Mouse (Mus musculus) embryonic facial prominence, embryonic 15.5 days (tissue): ENCODE results near the gene Susd3. TPM values are rescaled to one million over a fixed set of nuclear protein-coding genes. Genes with fewer than 3 reads are reported as not detected.

ENCODE experiments used
- ATAC-seq: fragments of 200-750 bp; cut with Nextera tagmentation; 2 replicates; pipeline ENCODE4 v1.8.0; 2017; ENCODE audit warnings: low read depth, moderate TSS enrichment; ENCODE audit not compliant: insufficient number of reproducible peaks, low FRiP score, low TSS enrichment
- H3K27ac ChIP-seq: fragments of 300-500 bp; sonication (generic); replicated peaks from 2 replicates; pipeline ENCODE4 v1.5.1; 2015; ENCODE audit warnings: mild to moderate bottlenecking, inconsistent platforms
- H3K27me3 ChIP-seq: fragments of 300-500 bp; sonication (generic); 2 replicates; pipeline ENCODE4 v1.6.1; 2015; ENCODE audit warnings: inconsistent platforms
- H3K36me3 ChIP-seq: fragments of 300-500 bp; sonication (generic); 2 replicates; pipeline ENCODE4 v1.6.1; 2015; ENCODE audit warnings: mild to moderate bottlenecking, inconsistent platforms
- H3K4me1 ChIP-seq: fragments of 300-500 bp; sonication (generic); 2 replicates; pipeline ENCODE4 v1.6.1; 2015; ENCODE audit warnings: inconsistent platforms
- H3K4me2 ChIP-seq: fragments of 300-500 bp; sonication (generic); replicated peaks from 2 replicates; pipeline ENCODE4 v1.6.1; 2015; ENCODE audit warnings: mild to moderate bottlenecking, inconsistent platforms
- H3K4me3 ChIP-seq: fragments of 300-500 bp; sonication (generic); replicated peaks from 2 replicates; pipeline ENCODE4 v1.5.1; 2015; ENCODE audit warnings: mild to moderate bottlenecking, inconsistent platforms
- H3K9ac ChIP-seq: fragments of 300-500 bp; sonication (generic); 2 replicates; pipeline ENCODE4 v1.6.1; 2015; ENCODE audit warnings: inconsistent platforms
- H3K9me3 ChIP-seq: fragments of 300-500 bp; sonication (generic); replicated peaks from 2 replicates; pipeline ENCODE4 v1.6.1; 2016; ENCODE audit warnings: inconsistent platforms
- WGBS: fragments of 180-500 bp; shearing (Covaris S2); methylation state at CpG from one replicate; pipeline ENCODE4 v1.1.7; 2015; 5-methylcytosine and 5-hydroxymethylcytosine counted together
- polyA plus RNA-seq: library from polyadenylated mRNA; unstranded; fragments of >200 nt; fragmentation: Nextera tagmentation; extraction: Ambion mirVana; gene quantifications from 2 replicates; pipeline ENCODE4 v1.2.1, GENCODE M21; 2015

Susd3 gene
- polyA plus RNA-seq, 1 experiment from 2014 or later, result 3.7 TPM

DNA sequence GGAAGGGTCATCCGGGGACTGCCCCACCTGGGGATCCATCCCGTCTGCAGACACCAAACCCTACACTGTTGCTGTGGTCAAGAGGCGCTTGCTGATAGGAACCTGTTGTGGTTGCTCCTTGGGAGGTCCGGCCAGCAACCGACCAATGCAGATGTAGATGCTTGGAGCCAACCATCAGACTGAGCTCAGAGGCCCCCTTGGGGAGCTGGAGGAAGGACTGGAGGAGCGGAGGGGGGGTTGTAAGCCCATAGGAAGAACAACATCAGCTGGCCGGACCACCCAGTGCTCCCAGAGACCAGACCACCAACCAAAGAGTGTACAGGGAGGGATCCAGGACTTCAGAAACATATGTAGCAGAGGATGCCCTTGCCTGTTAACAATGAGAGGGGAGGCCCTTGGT lies 39.2 kb downstream of the Susd3 start:
- Histone ChIP-seq H3K4me1 (peaks cover 25% of the 10 kb centered on the region), H3K9ac (no peak overlapping the region)
- 57% methylated on average over 7 of the region's 7 CpGs for WGBS

DNA sequence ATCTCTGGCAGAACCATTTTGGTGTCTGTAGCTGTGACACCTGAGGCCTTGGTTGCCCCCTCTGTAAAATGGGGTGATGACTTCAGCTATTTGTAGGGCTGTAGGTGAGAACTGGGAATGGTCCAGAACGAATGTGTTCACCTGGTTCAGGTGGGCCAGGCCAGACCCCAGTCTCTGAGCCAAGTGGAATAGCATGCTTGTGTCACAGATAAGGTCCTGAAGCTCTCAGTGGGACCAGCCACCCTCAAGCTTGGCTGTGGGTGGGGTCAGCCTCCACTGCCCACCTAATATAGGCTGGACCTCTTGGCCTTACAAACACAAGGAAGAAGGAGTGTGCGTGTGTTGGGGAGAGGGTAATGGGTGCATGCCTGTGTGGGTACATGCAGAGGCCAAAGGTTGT lies 42.2 kb downstream of the Susd3 start:
- Histone ChIP-seq H3K36me3 (peaks cover 35% of the 10 kb centered on the region; the same call in 1 of the 2 replicates), H3K4me3 (no peak overlapping the region), H3K4me2 (no peak overlapping the region), H3K27ac (no peak overlapping the region), H3K4me1 (peaks cover 6% of the 10 kb centered on the region; the same call in 1 of the 2 replicates), H3K9me3 (no peaks in the 10 kb centered on the region), H3K9ac (no peak overlapping the region), H3K27me3 (no peaks in the 10 kb centered on the region)
- no peak for ATAC-seq
- 94% methylated on average over 2 of the region's 2 CpGs for WGBS

More for the DNA sequence above, 39.2 kb downstream of the Susd3 start:
- H3K27me3 ChIP-seq, result no peaks in the 10 kb centered on the region
- ATAC-seq, result no peak
- peaks cover 14% of the 10 kb centered on the region; the same call in 1 of the 2 replicates for H3K36me3 ChIP-seq
- no peaks in the 10 kb centered on the region for H3K9me3 ChIP-seq
- no peak overlapping the region for H3K4me3 ChIP-seq
- H3K27ac ChIP-seq, result no peak overlapping the region
- H3K4me2 ChIP-seq, result no peak overlapping the region

DNA sequence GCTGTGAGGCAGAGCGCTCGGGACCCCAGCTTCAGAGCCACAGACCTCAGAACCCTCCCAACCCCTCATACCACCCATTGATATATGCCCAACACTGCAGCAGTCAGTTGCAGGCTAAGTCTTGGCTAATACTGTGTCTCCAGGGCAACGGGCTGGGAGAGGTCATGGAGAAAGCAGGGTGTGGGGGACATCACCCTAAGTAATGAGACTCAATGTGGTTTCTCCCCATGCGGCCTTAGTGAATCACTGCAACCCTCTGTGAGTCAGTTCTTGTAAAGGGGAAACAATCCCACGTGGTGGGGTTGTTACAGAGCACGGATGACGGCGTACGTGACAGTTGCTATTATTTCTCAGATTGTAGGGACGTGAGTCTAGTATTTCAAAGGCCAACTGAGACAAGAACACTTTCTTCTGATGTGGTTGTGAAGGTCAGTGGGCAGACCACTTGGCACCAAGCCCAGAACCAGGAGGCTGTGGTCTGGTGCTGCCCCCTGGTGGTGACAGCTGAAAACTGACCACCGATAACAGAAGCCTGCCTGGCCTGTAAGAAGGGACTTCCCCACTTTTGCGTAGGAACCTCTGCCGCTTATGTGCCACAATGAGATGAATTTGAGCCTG lies 43.0 kb downstream of the Susd3 start:
- peaks cover 35% of the 10 kb centered on the region; the same call in 1 of the 2 replicates for H3K36me3 ChIP-seq
- no peak overlapping the region for H3K4me3 ChIP-seq
- no peak overlapping the region for H3K9ac ChIP-seq
- H3K27me3 ChIP-seq, result no peaks in the 10 kb centered on the region
- no peak overlapping the region for H3K4me2 ChIP-seq
- peaks cover 6% of the 10 kb centered on the region; the same call in 1 of the 2 replicates for H3K4me1 ChIP-seq
- H3K9me3 ChIP-seq, result no peaks in the 10 kb centered on the region
- 35% methylated on average over 13 of the region's 13 CpGs for WGBS
- ATAC-seq, result peak; percentile 23; the same call in 1 of the 2 replicates
- H3K27ac ChIP-seq, result no peak overlapping the region

DNA sequence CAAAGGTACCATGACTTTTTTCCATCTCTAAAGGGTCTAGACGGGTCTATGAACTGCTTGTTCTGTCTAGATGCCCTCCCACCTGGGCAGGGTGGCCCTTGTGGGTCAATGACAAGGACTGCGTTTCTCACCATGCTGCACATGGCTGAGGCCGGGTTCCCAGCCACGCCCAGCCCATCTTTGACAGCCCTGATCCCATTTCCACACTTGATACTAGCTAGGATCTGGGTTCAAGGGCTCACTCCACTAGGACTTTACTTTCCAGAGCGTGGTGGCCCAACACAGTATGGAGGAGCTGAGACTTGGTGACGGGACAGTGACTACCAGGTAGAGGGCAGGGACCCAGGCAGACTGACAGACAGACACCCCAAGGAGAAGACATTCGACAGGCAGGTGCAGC lies 46.0 kb downstream of the Susd3 start:
- H3K9ac ChIP-seq, result no peak overlapping the region
- H3K36me3 ChIP-seq, result peaks cover 35% of the 10 kb centered on the region; the same call in 1 of the 2 replicates
- H3K27me3 ChIP-seq, result no peaks in the 10 kb centered on the region
- H3K4me3 ChIP-seq, result no peak overlapping the region
- H3K4me1 ChIP-seq, result peaks cover 6% of the 10 kb centered on the region; the same call in 1 of the 2 replicates
- H3K27ac ChIP-seq, result no peak overlapping the region
- H3K4me2 ChIP-seq, result no peak overlapping the region
- no peak for ATAC-seq
- 89% methylated on average over 7 of the region's 7 CpGs for WGBS
- no peaks in the 10 kb centered on the region for H3K9me3 ChIP-seq

DNA sequence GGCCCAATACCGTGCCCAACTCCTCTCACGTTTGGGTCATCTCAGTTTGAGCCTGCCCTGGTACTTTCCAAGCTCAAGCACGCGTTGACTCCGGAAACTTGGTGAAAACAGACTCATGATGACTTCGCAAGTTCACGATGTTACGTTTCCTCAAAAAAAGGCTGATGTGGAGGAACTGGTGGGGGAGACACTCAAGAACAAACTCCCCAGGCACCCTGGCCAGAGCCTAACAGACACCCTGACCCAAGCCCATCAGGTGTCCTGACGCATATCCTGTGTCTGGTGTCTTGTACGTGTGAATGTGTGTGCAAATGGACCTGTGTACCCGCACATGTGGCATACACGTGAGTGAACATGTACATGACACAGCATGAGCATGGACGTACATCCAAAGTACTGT lies 47.8 kb downstream of the Susd3 start:
- Histone ChIP-seq H3K27ac (no peak overlapping the region), H3K4me2 (no peak overlapping the region), H3K4me1 (peaks cover 1% of the 10 kb centered on the region; the same call in 1 of the 2 replicates), H3K9me3 (no peaks in the 10 kb centered on the region), H3K4me3 (no peak overlapping the region), H3K36me3 (peaks cover 34% of the 10 kb centered on the region), H3K9ac (no peak overlapping the region), H3K27me3 (no peaks in the 10 kb centered on the region)
- 86% methylated on average over 13 of the region's 13 CpGs for WGBS
- ATAC-seq, result no peak

DNA sequence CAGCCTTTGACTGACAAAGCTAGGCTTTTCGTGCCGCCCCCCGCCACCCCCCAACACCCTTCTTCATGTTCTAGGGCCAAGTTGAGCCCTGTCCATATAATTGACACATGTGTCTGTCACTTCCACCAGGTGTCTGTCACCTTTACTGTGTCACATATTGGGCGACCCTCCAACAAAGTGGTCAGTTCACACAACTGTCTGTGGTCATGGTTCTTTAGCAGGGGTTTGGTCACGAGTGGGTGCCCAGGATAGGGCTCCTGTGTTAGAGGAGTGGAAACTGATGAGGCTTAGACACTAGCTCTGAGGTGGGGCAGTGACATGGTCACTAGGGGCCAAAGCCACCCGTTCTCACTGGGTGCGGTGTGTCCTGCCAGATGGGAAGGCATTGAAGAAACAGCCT lies 48.6 kb downstream of the Susd3 start:
- ATAC-seq, result no peak
- Histone ChIP-seq H3K4me2 (no peak overlapping the region), H3K9ac (no peak overlapping the region), H3K4me3 (no peak overlapping the region), H3K4me1 (no peaks in the 10 kb centered on the region), H3K27me3 (no peaks in the 10 kb centered on the region), H3K27ac (no peak overlapping the region), H3K36me3 (peaks cover 34% of the 10 kb centered on the region), H3K9me3 (no peaks in the 10 kb centered on the region)
- 92% methylated on average over 7 of the region's 7 CpGs for WGBS

DNA sequence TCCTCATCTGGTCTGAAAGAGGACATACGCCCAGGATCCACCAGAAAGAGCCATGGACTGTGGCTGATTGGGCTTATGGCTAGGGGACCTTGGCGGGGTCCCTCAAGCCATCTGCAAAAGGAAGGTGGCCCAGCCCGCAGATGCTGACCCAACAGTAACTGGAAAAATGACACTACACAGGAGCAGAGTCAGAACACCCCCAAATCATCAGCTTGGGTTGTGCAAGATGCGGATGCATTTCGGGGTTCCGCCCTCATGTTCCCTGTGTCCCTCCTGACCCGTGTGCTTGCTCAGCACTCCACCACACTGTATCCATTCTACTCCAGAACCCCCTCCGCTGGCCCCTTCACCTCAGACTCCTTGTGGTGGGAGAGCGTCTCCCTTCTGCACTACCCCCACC lies 49.8 kb downstream of the Susd3 start:
- no peaks in the 10 kb centered on the region for H3K27me3 ChIP-seq

DNA sequence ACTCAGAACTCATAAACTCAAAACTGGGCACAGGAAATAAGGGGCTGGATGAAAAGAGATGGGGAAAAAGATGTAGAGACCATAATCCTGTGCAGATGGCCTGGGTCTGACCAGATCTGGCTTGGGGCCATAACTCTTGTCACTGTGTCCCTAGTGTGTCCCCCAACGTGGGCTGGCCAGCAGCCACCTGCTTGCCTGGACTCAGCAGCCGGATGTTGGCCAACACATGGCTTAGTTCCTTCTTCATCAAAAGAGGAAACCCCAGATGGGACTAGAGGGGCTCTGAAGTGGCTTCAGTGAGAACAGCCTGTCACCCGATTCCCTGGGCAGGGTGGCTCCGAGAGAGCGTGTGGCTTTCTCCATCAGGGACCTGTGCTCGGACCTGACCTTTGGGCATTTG lies 51.7 kb downstream of the Susd3 start:
- whole genome bisulfite sequencing, result 65% methylated on average over 6 of the region's 6 CpGs

More for the DNA sequence above, 49.8 kb downstream of the Susd3 start:
- Histone ChIP-seq H3K27ac (no peak overlapping the region), H3K4me2 (no peak overlapping the region), H3K4me1 (no peaks in the 10 kb centered on the region), H3K36me3 (peaks cover 24% of the 10 kb centered on the region), H3K9me3 (no peaks in the 10 kb centered on the region), H3K9ac (no peak overlapping the region), H3K4me3 (no peak overlapping the region)
- 90% methylated on average over 9 of the region's 9 CpGs for WGBS
- no peak for ATAC-seq

DNA sequence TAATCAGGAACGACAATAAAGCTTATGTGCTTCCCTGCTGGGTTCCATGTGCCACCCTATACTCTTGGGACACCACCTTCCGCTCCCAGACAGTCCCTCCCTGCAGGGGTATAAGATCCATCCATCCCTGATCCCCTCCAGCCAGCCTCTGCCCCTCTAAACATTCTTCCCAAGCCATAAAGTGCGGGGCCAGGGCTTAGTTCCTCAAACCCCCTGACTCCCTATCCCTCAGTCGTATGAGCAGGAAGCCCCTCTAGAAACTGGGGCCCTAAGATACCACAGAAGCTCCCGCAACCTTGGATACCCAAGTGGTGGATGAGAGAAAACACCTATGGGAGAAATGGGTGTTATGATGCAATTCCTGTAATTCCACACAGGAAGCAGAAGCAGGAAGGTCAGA lies 52.3 kb downstream of the Susd3 start:
- Histone ChIP-seq H3K9me3 (no peaks in the 10 kb centered on the region), H3K27ac (no peak overlapping the region), H3K9ac (no peak overlapping the region), H3K4me1 (peaks cover 12% of the 10 kb centered on the region), H3K4me2 (no peak overlapping the region), H3K27me3 (no peaks in the 10 kb centered on the region), H3K36me3 (peaks cover 8% of the 10 kb centered on the region), H3K4me3 (no peak overlapping the region)
- no peak for ATAC-seq
- WGBS, result 78% methylated on average over 5 of the region's 5 CpGs

More for the DNA sequence above, 51.7 kb downstream of the Susd3 start:
- Histone ChIP-seq H3K9ac (no peak overlapping the region), H3K27ac (no peak overlapping the region), H3K4me2 (no peak overlapping the region), H3K36me3 (peaks cover 8% of the 10 kb centered on the region), H3K4me1 (peaks cover 7% of the 10 kb centered on the region), H3K9me3 (no peaks in the 10 kb centered on the region), H3K27me3 (no peaks in the 10 kb centered on the region), H3K4me3 (no peak overlapping the region)
- ATAC-seq, result no peak

DNA sequence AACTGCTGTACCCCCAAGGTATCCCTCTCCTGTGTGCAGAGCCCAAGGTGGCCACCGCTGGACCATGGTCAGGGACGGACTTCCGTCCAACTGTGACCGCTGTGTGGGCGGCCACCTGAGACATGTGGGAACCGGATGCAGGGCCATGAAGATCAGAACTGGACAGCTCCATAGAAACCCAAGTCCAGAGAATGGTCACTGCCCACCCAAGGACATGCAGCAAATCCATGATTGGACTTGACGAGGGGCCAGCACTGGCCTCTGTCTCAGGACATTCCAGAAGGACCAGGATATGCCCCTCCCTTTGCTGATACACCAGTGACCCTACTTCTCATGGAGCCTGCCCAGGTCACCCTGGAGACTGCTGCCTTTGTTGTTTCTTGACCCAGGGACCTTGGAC lies 52.9 kb downstream of the Susd3 start:
- ATAC-seq, result no peak
- Histone ChIP-seq H3K27ac (no peak overlapping the region), H3K4me2 (no peak overlapping the region), H3K4me3 (no peak overlapping the region), H3K36me3 (peaks cover 8% of the 10 kb centered on the region), H3K9ac (no peak overlapping the region), H3K4me1 (peaks cover 18% of the 10 kb centered on the region), H3K9me3 (no peaks in the 10 kb centered on the region), H3K27me3 (no peaks in the 10 kb centered on the region)
- 93% methylated on average over 7 of the region's 7 CpGs for WGBS

DNA sequence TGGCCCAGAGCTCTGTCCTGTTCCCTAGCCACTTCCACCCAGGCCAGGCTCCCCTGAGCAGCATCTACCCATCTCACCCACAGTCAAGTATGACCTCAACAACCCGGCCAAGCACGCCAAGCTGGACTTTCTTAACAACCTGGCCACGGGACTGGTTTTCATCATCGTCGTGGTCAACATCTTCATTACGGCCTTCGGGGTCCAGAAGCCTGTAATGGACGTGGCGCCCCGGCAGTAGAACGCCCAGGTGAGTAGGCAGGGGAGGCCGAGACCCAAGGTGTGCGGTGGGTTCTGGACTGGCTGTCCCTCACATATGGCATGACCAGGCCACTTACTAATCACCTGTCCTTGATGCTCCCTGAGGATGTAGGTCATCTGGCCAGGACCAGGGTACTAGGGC lies 53.7 kb downstream of the Susd3 start:
- Histone ChIP-seq H3K27ac (no peak overlapping the region), H3K9me3 (no peaks in the 10 kb centered on the region), H3K4me2 (no peak overlapping the region), H3K36me3 (peaks cover 8% of the 10 kb centered on the region), H3K9ac (no peak overlapping the region), H3K4me3 (no peak overlapping the region), H3K27me3 (no peaks in the 10 kb centered on the region), H3K4me1 (peaks cover 18% of the 10 kb centered on the region)
- ATAC-seq, result no peak
- WGBS, result 96% methylated on average over 13 of the region's 13 CpGs

DNA sequence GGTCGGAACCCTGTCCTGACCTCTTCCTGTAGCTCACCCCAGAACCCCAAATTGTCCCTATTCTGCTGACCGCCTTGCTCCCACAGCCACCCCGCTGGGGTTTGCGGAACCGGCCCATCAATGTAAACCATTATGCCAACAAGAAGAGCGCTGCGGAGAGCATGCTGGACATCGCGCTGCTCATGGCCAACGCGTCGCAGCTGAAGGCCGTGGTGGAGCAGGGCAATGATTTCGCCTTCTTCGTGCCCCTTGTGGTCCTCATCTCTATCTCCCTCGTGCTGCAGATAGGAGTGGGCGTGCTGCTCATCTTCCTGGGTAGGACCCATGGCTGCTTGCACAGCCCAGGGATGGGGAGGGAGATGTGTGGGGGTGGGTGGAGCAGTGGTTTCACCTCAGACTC lies 54.9 kb downstream of the Susd3 start:
- Histone ChIP-seq H3K27me3 (no peaks in the 10 kb centered on the region), H3K36me3 (peaks cover 8% of the 10 kb centered on the region), H3K4me1 (peaks cover 29% of the 10 kb centered on the region), H3K9ac (no peak overlapping the region), H3K9me3 (no peaks in the 10 kb centered on the region), H3K4me3 (no peak overlapping the region), H3K4me2 (no peak overlapping the region), H3K27ac (no peak overlapping the region)
- no peak for ATAC-seq
- WGBS, result 94% methylated on average over 17 of the region's 17 CpGs
